Mouse (Mus musculus) stomach, postnatal 0 days (tissue): ENCODE measurements around the gene Klhl8.

ENCODE experiments used
- CTCF ChIP-seq: IDR thresholded peaks from 2 replicates; pipeline ENCODE4 v1.5.1; 2016; ENCODE audit warnings: antibody characterized with exemption, low read depth, mild to moderate bottlenecking, moderate library complexity
- EP300 ChIP-seq: optimal IDR thresholded peaks from 2 replicates; pipeline ENCODE3; 2016; ENCODE audit warnings: antibody characterized with exemption

DNA sequence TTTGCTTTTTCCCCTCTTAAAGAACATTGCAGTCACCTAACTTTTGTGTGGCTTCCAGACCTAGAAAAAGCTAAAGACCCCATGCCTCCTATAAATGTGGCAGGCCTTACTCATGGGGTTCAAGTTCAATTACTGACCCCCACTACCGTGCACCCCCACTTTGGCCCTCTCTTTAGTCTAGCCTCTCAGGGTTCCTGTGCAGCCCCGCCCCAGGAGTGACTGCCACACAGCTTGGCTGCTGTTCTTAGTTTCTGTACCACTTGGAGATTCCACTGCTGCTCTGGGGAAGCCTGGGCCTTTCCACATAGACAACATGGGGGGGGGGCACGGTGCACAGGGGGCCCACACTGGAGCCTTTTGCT, 71.8 kb downstream of the Klhl8 start:
- TF ChIP-seq CTCF = no peak
- TF ChIP-seq EP300 = no peak
